Mouse (Mus musculus) cerebellum, postnatal 36 days (tissue): ENCODE measurements around the gene Sectm1a.
"Not testable (repeated sequence)": the region's sequence is repeated elsewhere in the genome, so short reads cannot be mapped to it uniquely, and the experiment has no call there.

ENCODE experiments used
- DNase-seq, 2 experiments: peaks; one replicate each; pipeline ENCODE4 v3.0.0; 2021 to 2022; ENCODE audit warnings: mixed read lengths in 2 of 2

Gene Sectm1a

DNA sequence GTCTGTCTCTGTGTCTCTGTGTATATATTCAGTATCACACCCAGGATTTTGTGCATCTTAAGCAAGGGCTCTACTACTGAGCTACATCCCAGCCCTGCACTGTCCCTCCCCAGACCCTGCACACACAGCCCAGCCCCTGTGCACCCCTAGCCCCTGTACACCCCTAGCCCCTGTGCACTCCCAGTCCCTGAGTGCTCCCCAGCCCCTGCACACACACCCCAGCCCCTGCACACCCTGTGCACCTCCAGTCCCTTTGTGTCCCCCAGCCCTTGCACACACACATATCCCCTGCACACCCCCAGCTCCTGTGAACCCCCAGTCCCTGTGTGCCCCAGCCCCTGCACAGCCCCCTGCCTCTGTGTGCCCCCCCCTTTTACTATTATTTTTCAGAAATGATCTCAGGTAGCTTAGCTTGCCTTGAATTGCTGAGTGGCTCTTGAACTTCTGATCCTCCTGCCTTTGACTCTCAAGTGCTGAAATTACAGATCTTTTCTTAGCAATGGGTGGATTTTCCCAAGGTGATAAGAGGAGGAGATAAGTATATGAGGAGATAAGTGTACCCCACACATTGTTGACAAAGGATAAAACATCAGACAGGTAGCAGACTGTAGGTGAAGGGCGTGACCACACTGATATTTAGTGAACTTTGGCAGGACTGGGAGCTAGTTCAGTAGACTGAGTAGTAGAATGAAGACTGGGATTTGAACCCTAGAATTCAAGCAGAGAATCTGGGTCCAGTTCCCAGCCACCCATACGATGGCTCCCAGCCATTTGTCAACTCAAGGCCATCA, 8.9 kb upstream of the Sectm1a start:
- DNase-seq: no peak

DNA sequence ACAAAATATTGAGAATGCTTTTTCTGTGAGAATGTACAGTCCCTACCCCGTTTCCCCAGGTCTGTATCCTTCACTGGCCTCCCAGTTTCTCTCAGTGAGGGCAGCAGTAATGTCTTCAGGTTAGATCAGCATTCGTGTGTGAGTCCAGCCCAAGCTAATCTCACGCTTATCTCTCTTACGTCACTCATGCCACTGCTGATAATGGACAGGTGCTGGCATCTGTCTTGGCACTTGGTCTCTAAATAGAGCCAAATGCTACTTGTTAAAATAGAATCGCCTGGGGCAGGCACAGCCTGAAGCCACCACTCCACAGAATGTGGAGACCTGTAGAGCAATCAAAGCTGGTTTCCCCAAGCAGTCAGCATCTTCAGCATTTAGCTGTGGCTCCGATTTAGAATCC, 8.0 kb upstream of the Sectm1a start:
- no peak for DNase-seq

GRCm38 (mm10) chr11:121086296-121086695, 5.3 kb upstream of the Sectm1a start:
- DNase-seq: no peak

- no peak for DNase-seq
Observed at GRCm38 (mm10) chr11:121085181-121085580, 4.2 kb upstream of the Sectm1a start.

GRCm38 (mm10) chr11:121082857-121083500, 2.0 kb upstream of the Sectm1a start:
- no peak for DNase-seq

DNA sequence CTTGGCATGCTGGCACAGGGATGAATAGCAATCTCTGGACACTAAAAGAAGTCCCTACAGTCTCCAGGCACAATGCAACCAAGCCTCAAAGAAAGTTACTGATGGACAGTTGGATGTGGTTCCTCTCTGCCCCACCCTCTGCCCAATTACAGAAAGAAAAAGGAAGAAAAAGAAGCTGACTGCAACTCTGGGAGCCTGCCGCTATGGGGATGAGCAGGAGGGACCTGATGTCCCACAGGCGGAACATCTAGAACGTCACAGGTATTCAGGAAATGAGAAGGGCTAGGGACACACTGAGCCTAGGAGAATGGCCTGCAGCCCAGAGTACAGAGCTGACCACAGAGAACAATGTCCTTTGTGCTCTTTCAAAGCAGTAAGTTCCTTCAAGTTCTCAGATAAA, 1.2 kb upstream of the Sectm1a start:
- DNase-seq: no peak

DNA sequence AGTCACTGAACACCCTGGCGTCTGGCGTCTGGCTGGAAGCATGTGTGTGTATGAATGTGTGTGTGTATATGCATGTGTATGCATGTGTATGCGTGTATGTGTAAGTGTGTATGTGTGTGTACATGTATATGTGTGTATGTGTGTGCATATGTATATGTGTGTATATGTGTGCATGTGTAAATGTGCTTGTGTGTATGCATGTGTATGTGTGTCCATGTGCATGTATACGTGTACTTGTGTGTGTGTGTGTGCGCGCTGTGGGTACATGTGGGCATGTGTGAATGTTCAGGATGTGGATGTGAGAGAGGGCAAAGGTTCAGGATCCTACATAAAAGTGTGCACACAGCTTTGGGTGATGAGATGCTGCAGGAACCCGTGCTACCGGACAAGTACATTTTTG, 690 bp downstream of the Sectm1a start:
- DNase-seq: no peak

- DNase-seq: no peak
Observed at GRCm38 (mm10) chr11:121075655-121076054, 5.4 kb downstream of the Sectm1a start.

- DNase-seq: not testable (repeated sequence)
Observed at GRCm38 (mm10) chr11:121069662-121070061, 11.4 kb downstream of the Sectm1a start.

DNA sequence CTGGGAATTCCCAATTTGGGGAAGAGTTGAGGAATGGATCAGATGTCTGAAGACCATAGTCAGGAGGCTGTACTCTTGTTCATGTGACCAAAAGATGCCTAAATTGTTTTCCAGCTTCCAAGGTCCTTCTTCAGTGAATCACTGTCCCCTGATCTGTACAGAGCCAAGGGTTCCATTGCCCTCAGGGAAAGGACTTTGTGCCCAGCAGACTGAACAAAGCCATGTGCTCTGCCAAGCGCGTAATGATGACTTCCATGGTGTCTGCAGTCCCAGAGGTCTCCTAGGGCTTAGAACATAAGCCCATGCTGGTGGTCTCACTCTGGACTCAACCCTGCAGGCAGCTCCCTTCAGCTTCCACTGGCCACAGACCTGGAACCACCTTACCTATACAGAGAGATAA, 13.1 kb downstream of the Sectm1a start:
- no peak for DNase-seq

- DNase-seq: no peak
Observed at GRCm38 (mm10) chr11:121064197-121064596, 16.8 kb downstream of the Sectm1a start.

GRCm38 (mm10) chr11:121063379-121063778, 17.6 kb downstream of the Sectm1a start, which contains the start of gene Sectm1b:
Gene Sectm1b (minus strand): TSS chr11:121063569.
- no peak for DNase-seq

GRCm38 (mm10) chr11:121061615-121062014, 19.4 kb downstream of the Sectm1a start:
- DNase-seq: no peak

GRCm38 (mm10) chr11:121060401-121061067, 20.5 kb downstream of the Sectm1a start:
- not testable (repeated sequence) for DNase-seq

GRCm38 (mm10) chr11:121059471-121059870, 21.5 kb downstream of the Sectm1a start:
- no peak for DNase-seq

DNA sequence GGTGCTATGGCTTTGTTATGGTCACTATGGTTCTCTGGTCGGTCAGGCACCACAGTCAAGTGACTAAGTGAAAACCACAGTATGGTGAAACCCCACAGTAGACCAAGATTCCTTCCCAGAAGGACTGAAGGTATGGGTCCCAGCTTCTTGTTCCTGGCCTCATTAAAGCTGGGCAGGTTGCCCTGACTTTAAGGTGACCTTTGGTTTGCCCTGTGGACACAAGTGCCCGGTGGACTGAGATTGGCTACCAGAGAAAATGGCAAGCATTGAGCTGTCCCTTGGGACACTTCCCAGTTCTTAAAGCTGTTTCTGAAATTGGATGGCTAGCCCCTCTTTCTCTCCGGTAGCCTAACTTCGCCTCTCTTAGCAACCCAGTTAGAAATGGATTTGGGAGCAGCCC, 22.1 kb downstream of the Sectm1a start:
- DNase-seq: no peak

DNA sequence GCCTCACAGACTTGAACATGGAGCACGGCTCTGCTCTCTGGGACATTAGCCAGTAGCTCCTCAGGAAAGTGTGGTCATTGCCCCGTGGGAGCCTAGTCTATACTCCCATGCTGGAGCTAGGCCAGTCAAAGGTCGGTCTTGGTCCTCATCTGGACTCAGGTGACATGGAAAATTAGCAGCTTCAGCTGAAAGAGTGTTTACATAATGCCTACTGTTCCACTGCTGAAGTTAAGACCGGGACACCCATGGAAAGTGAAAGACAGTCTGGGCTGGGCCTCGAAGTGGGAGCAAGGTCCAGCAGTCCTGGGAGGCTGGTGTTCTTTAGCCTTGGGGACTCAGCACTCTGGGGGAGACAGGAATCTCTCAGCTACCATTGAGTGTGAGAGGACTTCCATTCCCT, 22.9 kb downstream of the Sectm1a start:
- no peak for DNase-seq

DNA sequence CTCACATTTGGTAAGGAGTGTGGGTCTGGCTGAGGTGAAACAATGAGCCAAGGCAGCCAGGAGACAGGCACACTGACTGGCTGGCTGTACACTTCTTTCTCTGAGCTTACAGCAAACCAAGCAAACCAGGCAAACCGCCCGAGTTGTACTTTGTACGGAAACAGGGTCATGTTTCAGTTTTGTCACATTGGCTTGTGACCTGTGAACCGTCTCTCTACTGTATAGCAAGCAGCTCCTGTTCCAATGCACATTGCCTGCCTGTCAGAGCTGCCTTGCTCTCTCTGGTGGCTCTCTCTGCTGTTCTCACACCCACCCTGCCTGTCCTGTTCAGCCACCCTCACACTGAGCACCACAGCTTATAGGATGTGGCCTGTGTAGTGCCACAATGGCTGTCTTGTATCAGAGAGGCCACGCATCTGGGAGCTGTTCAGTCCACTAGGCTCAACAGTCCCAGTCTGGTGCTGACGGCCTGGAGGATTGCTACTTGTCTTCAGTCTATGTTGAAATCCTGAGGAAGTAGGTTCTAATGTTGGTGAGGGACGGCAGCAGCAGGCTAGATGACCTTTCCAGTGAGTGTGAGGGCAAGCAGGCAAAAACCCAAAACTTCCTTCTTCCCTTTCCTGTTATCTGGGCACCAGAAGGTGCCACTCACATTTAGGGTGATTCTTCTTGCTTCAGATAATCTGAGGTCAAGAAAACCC, 24.3 kb downstream of the Sectm1a start:
- DNase-seq: no peak

GRCm38 (mm10) chr11:121053536-121053935, 27.5 kb downstream of the Sectm1a start:
- DNase-seq: peak; percentile 75 to 84

DNA sequence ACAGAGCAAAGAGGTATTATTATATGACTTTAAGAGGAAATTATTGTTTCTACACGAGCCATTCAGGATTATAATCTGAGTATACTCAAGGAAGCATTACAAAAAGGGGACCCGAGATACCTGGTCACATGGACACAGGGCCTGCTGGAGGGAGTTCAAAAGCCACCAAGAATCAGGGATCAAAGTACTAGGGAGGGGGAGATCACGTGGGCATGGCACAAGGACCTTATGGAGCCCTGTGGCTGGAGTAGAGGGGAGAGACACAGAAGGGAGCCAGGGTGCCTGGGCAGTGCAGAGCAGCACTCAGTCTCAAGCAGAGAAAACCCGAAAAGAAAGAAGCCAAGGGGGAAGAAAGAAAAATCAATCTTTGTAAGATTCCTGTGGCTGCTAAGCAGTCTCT, 28.6 kb downstream of the Sectm1a start:
- DNase-seq: no peak

- no peak for DNase-seq
Observed at GRCm38 (mm10) chr11:121051793-121052192, 29.2 kb downstream of the Sectm1a start.

GRCm38 (mm10) chr11:121049840-121050239, 31.2 kb downstream of the Sectm1a start:
- DNase-seq: no peak

- no peak for DNase-seq
Observed at GRCm38 (mm10) chr11:121047826-121048399, 33.1 kb downstream of the Sectm1a start.
